Mouse (Mus musculus): ENCODE measurements around the gene Tgds. TPM values are rescaled to one million over a fixed set of nuclear protein-coding genes. Genes with fewer than 3 reads are reported as not detected.

Tgds gene
- 7.3 TPM for polyA plus RNA-seq (2015; fragmentation: Illumina TruSeq; extraction: RNeasy Lipid Tissue Mini Kit (QIAGEN cat#74804); ENCODE audit: low read depth, low replicate concordance)

DNA sequence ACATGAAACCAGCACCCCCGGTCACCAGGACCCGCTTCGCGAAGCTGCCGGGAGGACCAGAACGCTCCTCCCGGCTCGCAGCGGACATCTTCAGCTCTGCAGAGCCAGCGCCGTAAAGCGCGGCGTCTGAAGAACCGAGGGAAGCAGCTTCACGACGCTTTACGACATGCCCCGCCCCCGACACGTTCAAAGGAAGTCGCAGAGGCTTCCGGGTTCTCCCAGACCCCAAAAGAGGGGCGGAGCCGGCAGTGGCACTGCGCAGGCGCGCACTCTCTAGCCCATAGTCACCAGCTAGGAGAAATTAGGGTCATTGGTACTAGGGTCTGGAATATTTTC, at the start of gene Tgds:
Tgds (minus strand) TSS at position 114 of the 336 bp plus-strand sequence.

GRCm38 (mm10) chr14:118136744-118137452, 4.3 kb upstream of the Tgds start, which contains the start of gene Gpr180:
TSS of gene Gpr180 (plus strand) at chr14:118137158.

Other genes starting within 250 kb of the Tgds start
- 0.54 TPM for gene Dct, start 80.5 kb downstream of the Tgds start, polyA plus RNA-seq (2015; fragmentation: Illumina TruSeq; extraction: RNeasy Lipid Tissue Mini Kit (QIAGEN cat#74804); ENCODE audit: low read depth, low replicate concordance)
- gene Gpr180, start 4.4 kb upstream of the Tgds start, polyA plus RNA-seq (2015; fragmentation: Illumina TruSeq; extraction: RNeasy Lipid Tissue Mini Kit (QIAGEN cat#74804); ENCODE audit: low read depth, low replicate concordance) = 31.1 TPM
- 4.7 TPM for gene Sox21, start 104.3 kb upstream of the Tgds start, polyA plus RNA-seq (2015; fragmentation: Illumina TruSeq; extraction: RNeasy Lipid Tissue Mini Kit (QIAGEN cat#74804); ENCODE audit: low read depth, low replicate concordance)
- gene Gm9376, start 134.2 kb upstream of the Tgds start, polyA plus RNA-seq (2015; fragmentation: Illumina TruSeq; extraction: RNeasy Lipid Tissue Mini Kit (QIAGEN cat#74804); ENCODE audit: low read depth, low replicate concordance) = not detected

Measured in brain, adult 10 weeks (tissue).